Mouse (Mus musculus): ENCODE measurements around the gene Zpr1.

DNA sequence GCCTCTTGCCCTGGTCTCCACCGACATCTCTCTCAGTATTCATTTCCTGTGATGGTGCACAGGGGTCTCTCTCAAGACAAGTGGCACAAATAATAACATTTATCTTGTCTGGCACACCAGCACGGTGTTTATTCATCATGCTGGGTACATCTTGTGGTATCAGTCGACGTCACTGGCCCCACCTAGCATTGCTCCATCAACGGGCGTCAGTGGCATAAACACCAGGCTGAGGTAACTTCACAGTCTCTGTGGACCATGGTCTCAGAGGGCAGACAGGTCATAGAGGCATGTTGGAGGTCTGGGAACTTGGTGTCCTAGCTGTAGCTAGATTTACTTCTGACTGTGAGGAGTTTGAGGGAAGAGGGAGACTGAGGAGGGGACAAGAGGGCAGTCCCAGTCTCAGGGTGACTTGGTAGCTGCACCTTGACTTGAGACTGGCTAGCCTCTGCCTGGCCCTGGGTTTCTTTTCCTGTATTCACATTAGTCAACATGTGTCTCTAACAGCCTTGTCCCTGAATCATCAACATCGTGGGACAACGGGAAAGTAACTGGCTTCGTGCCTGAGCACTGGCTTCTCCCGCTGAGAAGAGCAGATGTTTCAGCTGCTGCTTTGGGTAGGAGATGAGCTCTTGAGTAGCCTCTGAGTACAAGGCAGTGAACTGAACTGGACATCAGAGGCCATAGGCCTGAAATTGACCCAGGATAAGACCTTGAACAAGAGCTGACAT lies 16.0 kb upstream of the Zpr1 start:
- TF ChIP-seq CTCF (IDR thresholded peaks at IDR 0.05; ENCODE audit: low read depth, low read length) (no peak), POLR2AphosphoS5 (IDR thresholded peaks at IDR 0.05; ENCODE audit: insufficient replicate concordance, low read depth, low read length) (no peak), GATA1 (IDR thresholded peaks at IDR 0.05; ENCODE audit: borderline replicate concordance, low read length) (no peak)

Data from G1E (cell line).